Mouse (Mus musculus) neural tube, embryonic 10.5 days (tissue): ENCODE results near the gene Cphx3.
"Not testable (repeated sequence)": the region's sequence is repeated elsewhere in the genome, so short reads cannot be mapped to it uniquely, and the experiment has no call there.

Experiments
- DNase-seq: peaks from one replicate; pipeline ENCODE4 v3.0.0-alpha.2; 2017; ENCODE audit warnings: low spot score; ENCODE audit errors: extremely low spot score

The Cphx3 gene

DNA sequence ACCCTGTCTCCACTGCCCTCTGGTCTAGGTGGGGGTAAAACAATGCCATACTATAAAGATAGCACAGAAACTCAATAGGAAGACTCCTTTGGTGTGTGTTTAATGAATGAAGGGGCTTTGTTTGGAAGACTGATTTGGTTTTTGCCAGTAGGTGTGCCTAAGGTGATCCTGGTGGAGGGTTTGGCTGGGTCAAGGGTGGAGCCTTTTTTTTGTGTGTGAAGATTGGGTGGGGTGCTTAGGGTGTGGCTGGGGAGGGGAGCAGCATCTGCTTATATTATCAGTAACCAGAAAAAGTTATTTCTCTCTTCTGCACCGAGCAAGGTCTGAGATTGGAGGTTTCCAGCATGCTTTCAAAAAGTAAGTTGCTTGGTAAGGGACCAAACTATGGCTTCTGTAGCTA, at the start of gene Cphx3:
Cphx3 (plus strand) TSS at position 301 of the 400 bp plus-strand sequence.
- not testable (repeated sequence) for DNase-seq

DNA sequence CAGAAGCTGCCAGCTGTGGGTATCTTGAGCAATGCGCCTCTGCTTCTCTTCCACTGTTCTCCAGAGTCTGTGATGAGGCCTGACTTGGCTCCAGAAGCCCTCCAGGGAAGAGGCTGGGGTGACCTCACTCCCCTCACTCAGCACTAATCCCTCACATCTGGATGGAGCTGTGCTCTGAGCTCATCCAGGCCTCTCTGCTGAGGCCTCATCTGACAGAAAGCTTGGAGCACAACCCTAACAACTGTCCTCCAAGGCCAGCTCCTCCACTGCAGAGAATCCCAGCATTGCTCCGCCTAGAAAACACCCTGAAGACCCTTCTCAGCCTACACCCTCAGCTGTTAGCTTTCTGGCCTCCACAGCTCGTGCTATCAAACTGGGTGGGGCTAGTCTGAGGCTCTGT, 47.7 kb upstream of the Cphx3 start:
- not testable (repeated sequence) for DNase-seq

- DNase-seq: not testable (repeated sequence)
Observed at GRCm38 (mm10) chr14:26035439-26035838, 46.7 kb upstream of the Cphx3 start.

DNA sequence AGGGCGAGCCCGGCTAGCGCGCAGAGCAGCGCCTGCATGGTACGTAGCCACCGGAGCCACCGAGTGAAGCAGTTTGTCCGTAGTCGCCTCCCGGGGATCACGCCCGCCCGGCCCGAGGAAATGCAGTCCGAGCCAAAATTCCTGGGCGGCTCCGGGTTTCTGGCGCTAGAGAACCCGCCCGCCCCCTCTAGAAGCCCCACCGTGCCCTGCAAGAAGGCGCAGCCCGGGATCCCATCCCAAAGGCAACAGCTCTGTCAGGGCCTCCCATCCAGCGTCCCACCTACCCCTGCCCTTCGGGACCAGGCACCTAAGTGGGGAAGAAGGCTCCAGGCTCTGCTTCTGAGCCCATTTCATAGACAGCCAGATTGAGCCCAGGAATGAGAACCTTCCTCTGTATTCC, 39.5 kb upstream of the Cphx3 start, which contains the start of gene Gm9780:
Gm9780 (minus strand) TSS at position 101 of the 400 bp plus-strand sequence.
- not testable (repeated sequence) for DNase-seq

DNA sequence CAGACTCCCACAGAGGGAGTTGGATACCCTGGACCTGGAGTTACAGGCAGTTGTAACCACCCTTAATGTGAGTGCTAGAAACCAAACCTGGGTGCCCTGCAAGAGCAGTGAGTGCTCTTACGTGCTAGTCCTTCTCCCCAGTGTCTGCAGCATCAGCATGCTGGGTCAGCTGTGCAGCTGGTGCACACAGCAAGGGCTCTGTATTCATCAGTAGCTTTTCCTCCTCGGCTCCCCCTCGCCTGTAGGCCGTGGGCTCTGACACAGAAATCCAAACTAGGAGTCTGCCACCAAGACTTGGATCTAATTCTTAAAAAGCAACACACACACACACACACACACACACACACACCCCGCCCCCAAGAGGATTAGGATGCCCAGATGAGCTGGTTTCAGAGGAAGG, 37.1 kb upstream of the Cphx3 start:
- DNase-seq: not testable (repeated sequence)

DNA sequence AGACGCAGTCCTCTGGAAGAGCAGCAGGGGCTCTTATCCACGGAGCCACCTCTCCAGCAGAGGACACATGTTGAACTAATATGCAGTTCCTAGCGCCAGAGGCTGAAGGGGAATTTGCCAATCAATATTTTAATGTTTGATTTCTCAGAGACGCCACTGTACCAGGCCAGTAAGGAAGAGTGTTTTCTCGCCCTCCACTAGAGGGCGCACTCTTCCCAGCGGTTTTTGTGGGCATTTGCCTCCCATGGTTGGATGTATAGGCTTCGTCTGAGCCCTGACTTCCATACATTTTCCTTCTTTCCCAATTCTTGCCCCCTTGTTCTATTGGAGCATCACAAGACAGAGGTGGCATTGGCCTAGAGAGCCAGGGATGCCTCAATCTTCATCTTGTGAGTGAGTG, 35.1 kb upstream of the Cphx3 start:
- DNase-seq: not testable (repeated sequence)

DNA sequence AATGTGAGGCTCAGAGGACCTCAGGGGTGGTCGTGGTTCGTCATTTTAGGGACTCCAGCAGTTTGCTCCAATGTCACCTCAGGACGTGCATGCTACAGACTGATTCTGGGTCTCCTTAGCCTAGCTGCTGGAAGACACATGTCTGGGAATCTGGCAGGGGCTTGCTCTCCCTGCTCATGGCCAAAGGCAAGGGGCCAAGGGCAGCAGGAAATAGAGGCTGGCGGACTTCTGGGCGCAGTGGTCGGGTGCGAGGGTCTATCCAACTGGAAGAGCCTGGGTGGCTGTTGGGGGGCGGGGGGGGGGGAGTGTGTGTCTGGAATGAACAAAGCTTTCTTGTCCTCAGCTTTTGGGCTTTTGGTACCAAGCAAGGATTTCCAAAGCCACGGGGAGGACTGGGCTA, 33.3 kb upstream of the Cphx3 start:
- DNase-seq: not testable (repeated sequence)

DNA sequence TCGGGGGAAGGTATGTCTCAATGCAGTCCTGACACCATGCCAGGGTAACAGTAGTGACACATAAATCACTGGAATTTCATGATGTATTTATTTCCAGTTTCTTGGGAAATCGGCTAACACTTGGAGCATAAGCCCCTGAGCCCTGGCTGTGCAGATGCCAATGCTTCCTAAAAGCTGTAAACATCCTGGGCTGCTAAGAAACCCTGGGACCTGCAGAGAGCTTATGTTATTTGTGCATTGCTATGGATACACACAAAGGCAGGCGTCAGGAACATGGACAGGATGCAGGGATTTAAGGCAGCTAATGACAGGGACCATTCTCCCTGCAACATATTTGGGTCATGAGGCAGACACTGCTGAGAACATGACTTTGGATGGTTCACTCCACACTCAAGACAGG, 23.9 kb upstream of the Cphx3 start:
- not testable (repeated sequence) for DNase-seq

- not testable (repeated sequence) for DNase-seq
Observed at GRCm38 (mm10) chr14:26059362-26059761, 22.7 kb upstream of the Cphx3 start.

DNA sequence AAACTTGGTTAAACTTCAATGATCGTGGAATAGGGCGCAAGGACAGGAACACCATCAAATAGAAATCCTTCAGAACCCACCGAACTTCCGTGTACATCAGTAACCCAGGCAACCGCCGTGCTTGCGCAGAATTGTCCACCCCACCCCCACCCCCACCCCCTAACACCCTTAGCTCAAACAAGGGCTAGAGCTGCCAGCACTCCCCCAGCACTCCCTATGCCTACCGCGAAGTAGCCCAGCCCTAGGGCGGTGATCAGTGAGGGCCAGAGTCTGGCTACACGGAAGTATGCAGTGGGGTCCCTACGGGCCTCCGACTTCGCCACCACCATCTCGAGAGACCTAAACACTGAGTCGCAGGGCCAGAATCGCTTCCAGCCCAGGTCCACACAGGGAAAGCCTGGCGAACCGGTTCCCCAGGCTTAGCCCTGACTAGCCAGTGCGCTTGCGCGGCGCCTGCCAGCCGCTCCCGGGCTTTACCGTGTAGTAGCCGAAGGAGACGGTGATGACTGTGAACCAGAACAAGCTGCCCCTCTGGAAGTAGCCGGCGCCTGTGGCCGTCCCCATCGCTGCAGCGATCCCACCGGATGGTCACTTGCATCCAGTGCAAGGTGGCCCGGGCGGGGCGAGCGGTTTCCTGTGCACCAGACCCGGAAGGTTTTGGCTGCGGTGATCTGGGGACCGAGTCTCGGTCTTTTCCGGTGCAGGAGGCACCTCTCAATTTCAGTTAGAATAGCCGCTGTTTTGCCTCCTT, 15.3 kb upstream of the Cphx3 start:
- not testable (repeated sequence) for DNase-seq

GRCm38 (mm10) chr14:26067325-26067633, 14.8 kb upstream of the Cphx3 start, which contains the start of gene Tmem254c:
Gene Tmem254c, minus strand, starts transcription at chr14:26067355.
- DNase-seq: not testable (repeated sequence)

- not testable (repeated sequence) for DNase-seq
Observed at GRCm38 (mm10) chr14:26076620-26077390, 5.3 kb upstream of the Cphx3 start.

DNA sequence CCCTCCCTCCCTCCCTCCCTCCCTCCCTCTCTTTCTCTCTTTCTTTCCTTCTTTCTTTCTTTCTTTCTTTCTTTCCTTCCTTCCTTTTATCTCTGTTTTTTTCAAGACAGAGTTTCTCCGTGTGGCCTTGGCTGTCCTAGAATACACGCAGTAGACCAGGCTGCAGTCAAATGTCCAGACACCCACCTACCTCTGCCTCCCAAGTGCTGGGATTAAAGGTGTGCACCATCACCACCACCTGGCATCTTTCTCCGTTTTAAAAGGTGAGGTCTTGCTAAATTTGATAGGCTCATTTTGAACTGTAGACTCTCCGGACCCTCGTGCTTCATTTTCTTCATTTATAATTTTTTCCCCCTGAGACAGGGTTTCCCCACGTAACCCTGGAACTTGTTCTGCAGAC, 881 bp upstream of the Cphx3 start, which contains the start of gene Cphx2:
Cphx2 (plus strand) TSS at position 301 of the 400 bp plus-strand sequence.
- DNase-seq: not testable (repeated sequence)

DNA sequence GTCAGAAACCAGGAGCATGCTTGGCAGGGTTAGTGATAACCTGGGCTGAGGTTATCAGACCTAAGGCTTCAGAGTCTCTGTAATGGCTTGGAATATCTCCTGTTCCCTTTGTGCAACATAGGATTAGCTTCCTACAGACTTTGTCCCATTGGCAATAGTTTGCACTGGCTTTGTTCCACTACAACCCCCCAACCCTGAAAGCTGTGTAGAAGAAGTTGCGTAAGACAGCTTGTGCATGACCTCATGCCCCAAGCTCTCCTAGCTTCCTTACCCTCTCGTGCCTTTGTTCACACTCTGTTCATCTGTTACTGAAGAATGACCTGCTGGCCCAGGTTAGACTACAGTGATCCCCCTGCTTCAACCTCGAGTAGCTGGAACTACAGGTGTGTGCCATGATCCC, 15.5 kb downstream of the Cphx3 start:
- not testable (repeated sequence) for DNase-seq

GRCm38 (mm10) chr14:26118150-26118549, 36.1 kb downstream of the Cphx3 start, which contains the start of gene Duxbl2:
Gene Duxbl2, plus strand, starts transcription at chr14:26118349.
- not testable (repeated sequence) for DNase-seq

DNA sequence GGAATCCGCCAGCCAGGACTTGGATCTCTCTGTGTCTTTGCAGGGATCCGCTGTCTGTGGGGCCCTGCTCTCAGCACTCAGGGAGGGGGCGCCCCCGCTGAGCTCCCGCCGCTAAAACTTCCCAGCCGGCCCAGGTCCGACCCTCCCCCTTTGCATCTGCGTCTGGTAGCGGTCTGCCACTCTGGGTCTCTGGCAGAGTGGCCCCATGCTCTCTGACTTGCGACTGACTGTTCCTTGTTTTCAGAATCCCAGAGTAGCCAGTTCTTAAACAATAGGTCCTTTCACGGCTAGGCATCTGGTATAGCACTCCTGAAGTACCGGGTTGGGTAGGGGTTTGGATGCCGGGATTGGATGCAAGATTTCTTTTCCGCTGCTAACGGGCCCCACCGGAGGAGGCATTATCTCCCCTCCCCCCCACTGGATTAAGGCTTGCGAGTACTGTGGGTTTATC, 36.5 kb downstream of the Cphx3 start:
- DNase-seq: not testable (repeated sequence)

GRCm38 (mm10) chr14:26119095-26119494, 37.0 kb downstream of the Cphx3 start:
- DNase-seq: not testable (repeated sequence)

DNA sequence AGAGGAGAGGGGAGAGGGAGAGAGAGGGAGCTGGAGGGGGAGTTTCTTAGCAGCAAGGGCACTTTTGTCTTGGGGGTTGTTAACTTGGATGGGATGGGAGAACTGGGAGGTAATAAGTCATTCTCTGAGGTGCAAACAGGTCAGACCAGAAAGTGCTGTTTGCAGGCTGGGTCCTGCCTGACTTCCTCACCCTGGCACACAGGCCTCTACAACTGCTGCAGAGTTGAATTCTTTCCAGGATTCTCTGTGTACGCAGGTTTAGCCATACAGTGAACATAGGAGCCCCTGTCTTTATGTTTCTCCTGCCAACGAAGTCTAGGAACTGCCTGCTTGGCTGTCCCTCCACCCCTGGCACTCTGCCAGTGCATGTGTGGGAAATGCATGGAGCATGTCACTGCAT, 65.0 kb downstream of the Cphx3 start:
- DNase-seq: not testable (repeated sequence)

GRCm38 (mm10) chr14:26156032-26156431, 73.9 kb downstream of the Cphx3 start:
- not testable (repeated sequence) for DNase-seq

GRCm38 (mm10) chr14:26161156-26161555, 79.1 kb downstream of the Cphx3 start:
- DNase-seq: not testable (repeated sequence)

DNA sequence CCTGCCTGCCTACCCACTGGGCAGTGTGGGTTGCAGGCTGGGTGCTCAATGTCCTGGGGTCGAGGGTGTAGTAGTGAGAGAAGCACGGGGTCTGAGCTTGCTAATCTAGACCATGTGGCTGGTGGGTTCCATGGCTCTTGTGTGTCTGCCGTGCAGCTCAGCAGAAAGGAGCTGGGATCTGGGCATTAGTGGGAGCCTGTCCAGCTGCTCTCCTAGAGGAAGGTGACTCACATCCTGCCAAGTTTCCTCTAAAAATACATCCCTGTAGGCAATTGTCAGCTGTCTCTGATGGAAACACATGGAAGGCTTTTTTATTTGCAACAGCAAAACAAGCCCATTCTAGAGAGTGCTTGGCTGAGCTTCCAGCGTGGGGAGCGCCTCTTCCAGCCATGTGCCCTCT, 80.3 kb downstream of the Cphx3 start:
- DNase-seq: not testable (repeated sequence)

- not testable (repeated sequence) for DNase-seq
Observed at GRCm38 (mm10) chr14:26165266-26165665, 83.2 kb downstream of the Cphx3 start.
